Mouse (Mus musculus) CH12.LX (cell line): ENCODE results near the gene Lactbl1. TPM values are rescaled to one million over a fixed set of nuclear protein-coding genes. Genes with fewer than 3 reads are reported as not detected.

Experiments used
- DNase-seq: peaks from one replicate; pipeline ENCODE4 v3.0.0-alpha.2; 2013; ENCODE audit errors: extremely low read depth
- H3K27ac ChIP-seq: 2 replicates; pipeline ENCODE4 v1.5.1; 2012; ENCODE audit warnings: low read depth, mild to moderate bottlenecking, control low read depth, moderate library complexity; ENCODE audit not compliant: insufficient read depth
- H3K27me3 ChIP-seq: replicated peaks from 2 replicates; pipeline ENCODE3; 2012; ENCODE audit warnings: inconsistent platforms
- H3K36me3 ChIP-seq, 2 experiments: replicated peaks in 1 of 2; 2 replicates each; pipeline versions ENCODE3 to v1.6.1; 2012; ENCODE audit warnings: inconsistent platforms in 1 of 2, low read length in 1 of 2, mild to moderate bottlenecking in 1 of 2, mixed read lengths in 1 of 2, moderate library complexity in 1 of 2; ENCODE audit not compliant: control insufficient read depth in 1 of 2, insufficient read depth in 1 of 2
- H3K4me1 ChIP-seq, 2 experiments: 2 replicates each; pipeline ENCODE4 v1.6.1; 2012; ENCODE audit warnings: inconsistent platforms in 1 of 2, moderate library complexity in 1 of 2; ENCODE audit not compliant: insufficient read depth in 2 of 2, control insufficient read depth in 1 of 2
- H3K4me2 ChIP-seq: 2 replicates; pipeline ENCODE4 v1.6.1; 2012; ENCODE audit warnings: low read depth, mild to moderate bottlenecking, control low read depth; ENCODE audit not compliant: poor library complexity, insufficient read depth, severe bottlenecking
- H3K4me3 ChIP-seq, 3 experiments: fragments of 150-350 bp in 1 of 3; sonication (generic) in 1 of 3; replicated peaks in 1 of 3; 2 replicates each; pipeline versions ENCODE3 to v1.5.1; 2011 to 2012; ENCODE audit warnings: low read depth in 2 of 3, low read length in 2 of 3, mild to moderate bottlenecking in 2 of 3, moderate library complexity in 2 of 3, control low read depth in 1 of 3, improper control_type of control experiment in 1 of 3, inconsistent platforms in 1 of 3, mixed read lengths in 1 of 3; ENCODE audit not compliant: poor library complexity in 1 of 3
- H3K79me2 ChIP-seq: replicated peaks from 2 replicates; pipeline ENCODE4 v1.6.1; 2012; ENCODE audit warnings: mild to moderate bottlenecking, moderate library complexity; ENCODE audit not compliant: control insufficient read depth, poor library complexity, insufficient read depth, severe bottlenecking; ENCODE audit errors: extremely low read depth
- H3K9ac ChIP-seq: 2 replicates; pipeline ENCODE4 v1.6.1; 2012; ENCODE audit warnings: low read depth, mild to moderate bottlenecking, control low read depth, moderate library complexity; ENCODE audit not compliant: insufficient read depth
- H3K9me3 ChIP-seq: replicated peaks from 2 replicates; pipeline ENCODE3; 2012; ENCODE audit warnings: low read length, inconsistent platforms, mixed read lengths
- BHLHE40 ChIP-seq: IDR thresholded peaks from 2 replicates; pipeline ENCODE4 v1.6.1; 2011; ENCODE audit warnings: mild to moderate bottlenecking, low read depth, low read length, improper control_type of control experiment
- CTCF ChIP-seq, 2 experiments: IDR thresholded peaks in 1 of 2; conservative IDR thresholded peaks in 1 of 2; 2 replicates each; pipeline ENCODE4 v1.5.1; 2011 to 2012; ENCODE audit warnings: low read depth in 2 of 2, low read length in 2 of 2, improper control_type of control experiment in 1 of 2, inconsistent platforms in 1 of 2, mild to moderate bottlenecking in 1 of 2, moderate library complexity in 1 of 2
- EP300 ChIP-seq: IDR thresholded peaks from 2 replicates; pipeline ENCODE4 v1.6.1; 2011; ENCODE audit warnings: low read length, improper control_type of control experiment
- ETS1 ChIP-seq: conservative IDR thresholded peaks from 2 replicates; pipeline ENCODE4 v1.6.1; 2012; ENCODE audit warnings: low read depth, mild to moderate bottlenecking, inconsistent platforms, low read length, improper control_type of control experiment, moderate library complexity
- GABPA ChIP-seq: IDR thresholded peaks from 2 replicates; pipeline ENCODE4 v1.6.1; 2012; ENCODE audit warnings: low read depth, low read length, improper control_type of control experiment, inconsistent platforms; ENCODE audit not compliant: insufficient replicate concordance
- HCFC1 ChIP-seq: IDR thresholded peaks from 2 replicates; pipeline ENCODE4 v1.6.1; 2012; ENCODE audit warnings: low read depth, mild to moderate bottlenecking, inconsistent platforms, low read length, improper control_type of control experiment
- IRF4 ChIP-seq: IDR thresholded peaks from 2 replicates; pipeline ENCODE4 v1.6.1; 2014; ENCODE audit warnings: low read depth, mild to moderate bottlenecking, inconsistent platforms, low read length, improper control_type of control experiment
- JUN ChIP-seq: IDR thresholded peaks from 2 replicates; pipeline ENCODE4 v1.6.1; 2011; ENCODE audit warnings: low read depth, mild to moderate bottlenecking, low read length, improper control_type of control experiment, moderate library complexity; ENCODE audit not compliant: insufficient read depth
- JUND ChIP-seq: conservative IDR thresholded peaks from 2 replicates; pipeline ENCODE4 v1.6.1; 2011; ENCODE audit warnings: low read depth, low read length, improper control_type of control experiment
- MAFK ChIP-seq: IDR thresholded peaks from 2 replicates; pipeline ENCODE4 v1.6.1; 2011; ENCODE audit warnings: low read length, improper control_type of control experiment; ENCODE audit not compliant: insufficient replicate concordance
- MAZ ChIP-seq: IDR thresholded peaks from 2 replicates; pipeline ENCODE4 v1.6.1; 2012; ENCODE audit warnings: low read depth, mild to moderate bottlenecking, inconsistent platforms, low read length, improper control_type of control experiment, moderate library complexity
- MEF2A ChIP-seq: IDR thresholded peaks from 2 replicates; pipeline ENCODE4 v1.6.1; 2014; ENCODE audit warnings: low read depth, mild to moderate bottlenecking, inconsistent platforms, low read length, improper control_type of control experiment, borderline replicate concordance
- MXI1 ChIP-seq: IDR thresholded peaks from 2 replicates; pipeline ENCODE4 v1.6.1; 2011; ENCODE audit warnings: mild to moderate bottlenecking, low read depth, low read length, improper control_type of control experiment
- NELFE ChIP-seq: IDR thresholded peaks from 2 replicates; pipeline ENCODE4 v1.6.1; 2011; ENCODE audit warnings: low read depth, low read length, improper control_type of control experiment
- PAX5 ChIP-seq: IDR thresholded peaks from 2 replicates; pipeline ENCODE4 v1.6.1; 2012; ENCODE audit warnings: low read length, inconsistent platforms, mixed read lengths
- POLR2A ChIP-seq: IDR thresholded peaks from 2 replicates; pipeline ENCODE4 v1.6.1; 2011; ENCODE audit warnings: low read depth, mild to moderate bottlenecking, improper control_type of control experiment, low read length
- POLR2AphosphoS2 ChIP-seq: IDR thresholded peaks from 2 replicates; pipeline ENCODE4 v1.6.1; 2011; ENCODE audit warnings: low read depth, low read length, improper control_type of control experiment
- RAD21 ChIP-seq: IDR thresholded peaks from 2 replicates; pipeline ENCODE4 v1.6.1; 2011; ENCODE audit warnings: low read depth, mild to moderate bottlenecking, low read length, improper control_type of control experiment, moderate library complexity
- RCOR1 ChIP-seq: conservative IDR thresholded peaks from 2 replicates; pipeline ENCODE4 v1.6.1; 2012; ENCODE audit warnings: low read depth, mild to moderate bottlenecking, inconsistent platforms, low read length, improper control_type of control experiment
- SMC3 ChIP-seq: IDR thresholded peaks from 2 replicates; pipeline ENCODE4 v1.6.1; 2011; ENCODE audit warnings: low read depth, low read length, improper control_type of control experiment
- TBP ChIP-seq: conservative IDR thresholded peaks from 2 replicates; pipeline ENCODE4 v1.6.1; 2011; ENCODE audit warnings: low read depth, low read length, improper control_type of control experiment
- TCF12 ChIP-seq: IDR thresholded peaks from 2 replicates; pipeline ENCODE4 v1.6.1; 2014; ENCODE audit warnings: low read depth, mild to moderate bottlenecking, inconsistent platforms, low read length, improper control_type of control experiment
- UBTF ChIP-seq: IDR thresholded peaks from 2 replicates; pipeline ENCODE4 v1.6.1; 2012; ENCODE audit warnings: low read depth, mild to moderate bottlenecking, inconsistent platforms, low read length, improper control_type of control experiment, moderate library complexity
- ZC3H11A ChIP-seq: IDR thresholded peaks from 2 replicates; pipeline ENCODE4 v1.6.1; 2012; ENCODE audit warnings: low read depth, mild to moderate bottlenecking, inconsistent platforms, low read length, improper control_type of control experiment
- ZKSCAN1 ChIP-seq: IDR thresholded peaks from 2 replicates; pipeline ENCODE4 v1.6.1; 2012; ENCODE audit warnings: low read depth, inconsistent platforms, low read length, improper control_type of control experiment, borderline replicate concordance
- ZMIZ1 ChIP-seq: IDR thresholded peaks from 2 replicates; pipeline ENCODE4 v1.6.1; 2012; ENCODE audit warnings: low read depth, mild to moderate bottlenecking, inconsistent platforms, low read length, improper control_type of control experiment
- ZNF384 ChIP-seq: IDR thresholded peaks from 2 replicates; pipeline ENCODE4 v1.6.1; 2012; ENCODE audit warnings: low read depth, low read length, improper control_type of control experiment, inconsistent platforms
- dilution Hi-C: fragments of 300-500 bp; cut with MboI; formaldehyde crosslinking; loops from 2 replicates; pipeline ENCODE4 v1.14.3; 2020; ENCODE audit warnings: low sequenced_read_pairs; ENCODE audit not compliant: extremely low pct_unique_long_range_greater_than_20kb, extremely low pct_ligation_motif_present
- in situ Hi-C: fragments of 300-500 bp; cut with MboI; formaldehyde crosslinking; loops from 3 replicates; pipeline ENCODE4 v1.14.3; 2019; ENCODE audit warnings: low sequenced_read_pairs, low pct_ligation_motif_present, low pct_unique_long_range_greater_than_20kb, mixed read lengths
- polyA plus RNA-seq: library from polyadenylated mRNA; unstranded; fragments of >175 nt; gene quantifications from 2 replicates; pipeline ENCODE4 v1.2.1, GENCODE M21; 2012; ENCODE audit warnings: low read depth; ENCODE audit not compliant: insufficient read length
- total RNA-seq, 2 experiments: library from RNA; depleted of rRNA; stranded (reverse); fragments of 300-350 nt in 1 of 2; fragments of >200 nt in 1 of 2; gene quantifications; 2 replicates each; pipeline ENCODE4 v1.2.3; 2012 to 2014

The Lactbl1 gene
- total and polyA plus RNA-seq, 3 experiments: not detected

DNA sequence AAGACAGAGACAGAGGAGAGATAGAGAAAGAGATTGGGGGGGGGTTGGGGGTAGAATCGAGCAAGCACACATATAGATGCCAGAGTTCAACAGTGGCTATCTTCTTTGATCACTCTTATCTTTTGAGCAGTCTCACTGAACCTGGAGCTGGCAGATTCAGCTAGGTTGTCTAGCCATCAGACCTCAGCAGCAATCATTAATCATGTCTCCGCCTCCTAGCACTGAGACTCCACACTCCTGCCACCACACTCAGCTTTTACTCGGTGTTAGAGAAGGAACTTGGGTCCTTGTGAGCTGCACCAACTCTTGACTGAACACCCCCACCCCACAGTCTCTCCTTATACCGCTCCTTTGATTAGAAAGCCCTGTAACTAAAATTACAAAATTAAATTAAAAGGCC, 30.3 kb upstream of the Lactbl1 start:
- TF ChIP-seq SMC3 (no peak), POLR2AphosphoS2 (no peak), ZC3H11A (no peak), HCFC1 (no peak), PAX5 (no peak), EP300 (no peak), TCF12 (no peak), MEF2A (no peak), ZNF384 (no peak), ZKSCAN1 (no peak), IRF4 (no peak), JUND (no peak), RAD21 (no peak), ZMIZ1 (no peak), ETS1 (no peak)
- Histone ChIP-seq H3K79me2 (peaks cover 41% of the 10 kb centered on the region), H3K9ac (no peak overlapping the region), H3K4me1 (peaks cover 2 to 33% of the 10 kb centered on the region in 2 experiments; a peak in 3 of 4 replicates), H3K4me3 (no peak overlapping the region), H3K27me3 (no peaks in the 10 kb centered on the region), H3K36me3 (peaks cover 6 to 55% of the 10 kb centered on the region in 2 experiments), H3K4me2 (no peak overlapping the region), H3K27ac (no peak overlapping the region), H3K9me3 (no peaks in the 10 kb centered on the region)
- in situ Hi-C loops (no loop called here), dilution Hi-C loops (no loop called here)
- no peak for DNase-seq

DNA sequence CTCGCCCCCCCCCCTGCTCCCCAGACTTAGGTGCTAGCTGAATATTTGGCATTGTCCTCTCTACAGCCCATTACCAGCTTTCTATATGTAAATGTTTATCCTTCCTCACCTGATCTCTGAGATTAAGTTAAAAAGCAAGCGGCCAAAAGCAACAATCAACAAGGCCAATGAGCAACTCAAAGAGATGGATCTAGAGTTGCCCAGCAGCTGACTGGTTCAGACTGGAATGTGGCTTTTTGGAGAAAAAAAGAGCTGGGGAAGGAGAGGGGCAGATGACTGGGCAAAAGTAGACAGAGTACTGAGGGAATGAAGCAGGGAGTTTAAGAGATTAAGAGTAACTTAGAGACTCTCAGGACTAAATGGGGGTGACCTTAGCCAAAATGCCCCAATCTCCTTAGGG, 28.4 kb upstream of the Lactbl1 start:
- Histone ChIP-seq H3K27me3 (no peaks in the 10 kb centered on the region), H3K4me2 (no peak overlapping the region), H3K36me3 (peaks cover 6 to 49% of the 10 kb centered on the region in 2 experiments), H3K4me1 (peaks cover 2 to 32% of the 10 kb centered on the region in 2 experiments), H3K9me3 (no peaks in the 10 kb centered on the region), H3K27ac (no peak overlapping the region), H3K79me2 (peaks cover 53% of the 10 kb centered on the region), H3K9ac (no peak overlapping the region), H3K4me3 (no peak overlapping the region)
- in situ Hi-C loops (no loop called here), dilution Hi-C loops (no loop called here)
- DNase-seq: no peak
- TF ChIP-seq JUN (no peak), MAZ (no peak), NELFE (no peak), TBP (no peak), IRF4 (no peak), UBTF (no peak), MEF2A (no peak), CTCF (conservative IDR thresholded peaks at IDR 0.05 in 1 of 2, IDR thresholded peaks at IDR 0.05 in 1 of 2; ENCODE audit: low read depth in 2 of 2, low read length in 2 of 2) (no peak), GABPA (no peak), MXI1 (no peak), JUND (no peak), SMC3 (no peak), BHLHE40 (no peak), POLR2A (no peak), MAFK (no peak), RCOR1 (no peak)
